ENCODE assay signal across 8 mouse cellular contexts in the genomic region with DNA sequence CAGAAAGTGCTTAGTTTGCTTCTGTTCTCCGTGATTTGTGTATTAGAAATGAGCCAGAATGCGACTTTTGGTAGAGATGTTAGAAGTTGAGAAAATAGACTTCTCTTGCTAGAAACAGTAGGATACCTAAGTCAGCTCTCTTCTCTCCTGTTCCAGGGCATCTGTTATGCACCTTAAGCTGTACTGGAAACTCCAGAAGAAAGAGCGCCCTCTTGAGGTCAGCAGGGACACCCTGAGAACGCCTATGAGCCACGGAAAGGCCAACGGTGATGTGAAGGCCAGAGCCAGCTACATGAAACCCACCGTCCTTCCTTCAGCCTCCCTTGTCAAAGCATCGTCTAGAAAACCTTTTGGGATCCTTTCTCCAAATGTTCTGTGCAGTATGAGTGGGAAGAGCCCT. TPM values are rescaled to one million over a fixed set of nuclear protein-coding genes. Genes with fewer than 3 reads are reported as not detected.
A peak's percentile ranks its signal among the peaks of the same experiment; 100 is the strongest.
DNase-seq lines count a peak whose midpoint lies in the region.

No protein-coding gene starts in this region.

- intact Hi-C loops in heart, postnatal 10 days (cut with DNase I), result loop anchor here (10.0 kb wide), 1 partner anchor 194 kb away; no protein-coding TSS in a partner anchor
- intact Hi-C loops in left cerebral cortex, postnatal 10 days (cut with DNase I), result loop anchor here (5.0 kb wide), 1 partner anchor 57 kb away; no protein-coding TSS in a partner anchor

- peak; percentile 42 for DNase-seq in ovary, postnatal 14 days (ENCODE audit: low spot score)
- no peak for DNase-seq in ovary, adult 18-20 months (ENCODE audit: low spot score)
- peak; percentile 65 for DNase-seq in adipocyte (ENCODE audit: low spot score)
- DNase-seq in cerebellum, postnatal 4 days (ENCODE audit: low spot score in 2 of 2), result peak; percentile 37 to 42
- DNase-seq in heart, postnatal 10 days, result peak; percentile 74 to 83
- DNase-seq in left cerebral cortex, postnatal 10 days (ENCODE audit: extremely low spot score in 1 of 2, low spot score in 2 of 2), result peak; percentile 55 to 65
- peak; percentile 46 to 51 for DNase-seq in natural killer cell, adult 2 months (ENCODE audit: low spot score in 2 of 2)
- no peak for DNase-seq in urinary bladder, postnatal 4 days (ENCODE audit: low spot score in 2 of 2)

RNA-seq across cellular contexts. Expression of gene Atg14, which starts 41.4 kb away (rescaled TPM):
- total RNA-seq in heart, postnatal 10 days (2021), result 1 to 10 TPM; 7.6 to 9.3 TPM
- total RNA-seq in left cerebral cortex, postnatal 10 days (2021), result 10 to 100 TPM; 13.0 to 13.8 TPM

Comparison
In these comparisons a context has a peak if more than half of its experiments do, and no peak if none do; other contexts are left out.
1. DNase-seq: peak in ovary, postnatal 14 days (single experiment), adipocyte (single experiment), cerebellum, postnatal 4 days (2 of 2), heart, postnatal 10 days (2 of 2), left cerebral cortex, postnatal 10 days (2 of 2) and natural killer cell, adult 2 months (2 of 2); none in ovary, adult 18-20 months (single experiment) and urinary bladder, postnatal 4 days (0 of 2).